30 mouse cellular contexts compared by ENCODE assay signal in genomic region chr8:106801261-106801660, GRCm38 (mm10).
DNase-seq lines count a peak whose midpoint lies in the region; ATAC-seq lines count a peak whose summit lies in the region.
"Had no signal": no experiment of that assay in that cellular context is flagged by ENCODE, and none has a peak within 500 bp of the region (broad histone marks: within the 10 kb centered on the region; RNA-seq: fewer than 3 reads in every experiment).

No protein-coding gene starts in this region.

- H3K9me3 ChIP-seq in heart, embryonic 10.5 days, result no peaks in the 10 kb centered on the region
- H3K9me3 ChIP-seq in kidney, embryonic 15.5 days (replicated peaks), result no peaks in the 10 kb centered on the region
- H3K9me3 ChIP-seq: forebrain, embryonic 15.5 days; heart, embryonic 15.5 days; hindbrain, embryonic 13.5 days had no signal

- H3K27ac ChIP-seq in heart, embryonic 10.5 days, result no peak overlapping the region
- peak overlapping the region; percentile 74 for H3K27ac ChIP-seq in kidney, embryonic 15.5 days
- H3K27ac ChIP-seq: embryonic facial prominence, embryonic 10.5 days; embryonic facial prominence, embryonic 13.5 days; forebrain, embryonic 12.5 days; forebrain, embryonic 15.5 days; heart, embryonic 15.5 days; hindbrain, embryonic 10.5 days; hindbrain, embryonic 13.5 days had no signal

- no peak overlapping the region for H3K4me2 ChIP-seq in kidney, embryonic 15.5 days
- H3K4me2 ChIP-seq: embryonic facial prominence, embryonic 13.5 days; forebrain, embryonic 12.5 days; forebrain, embryonic 15.5 days; heart, embryonic 11.5 days; heart, embryonic 15.5 days; hindbrain, embryonic 13.5 days had no signal

- no peaks in the 10 kb centered on the region for H3K4me1 ChIP-seq in heart, embryonic 10.5 days
- peaks cover 33% of the 10 kb centered on the region for H3K4me1 ChIP-seq in kidney, embryonic 15.5 days
- H3K4me1 ChIP-seq: forebrain, embryonic 12.5 days; forebrain, embryonic 15.5 days; heart, embryonic 15.5 days had no signal

- no peak overlapping the region for H3K4me3 ChIP-seq in heart, embryonic 10.5 days
- H3K4me3 ChIP-seq in kidney, embryonic 15.5 days (replicated peaks), result no peak overlapping the region
- H3K4me3 ChIP-seq: embryonic facial prominence, embryonic 10.5 days; embryonic facial prominence, embryonic 13.5 days; erythroblast, embryonic 14.5 days; forebrain, embryonic 12.5 days; forebrain, embryonic 15.5 days; heart, embryonic 15.5 days; hindbrain, embryonic 10.5 days; hindbrain, embryonic 13.5 days had no signal

- peak; percentile 95 for DNase-seq in heart, adult 11 months
- DNase-seq in heart, embryonic 10.5 days (ENCODE audit: low spot score), result no peak
- no peak for DNase-seq in kidney, adult 8-10 months
- DNase-seq in thymus, postnatal 14 days, result peak; percentile 6
- DNase-seq in thymus, postnatal 25 days, result no peak
- DNase-seq in adrenal gland, postnatal 14 days, result no peak
- DNase-seq: adrenal gland, postnatal 10 days; B cell, adult 2 months; cerebellum, adult 11-12 months; cerebellum, adult 8-10 months; cerebellum, postnatal 10 days; cerebellum, postnatal 36 days; embryo, embryonic 11 days; gastrocnemius, postnatal 10 days; heart, adult 18-20 months; heart, postnatal 10 days; heart, postnatal 36 days had no signal

- H3K27me3 ChIP-seq in heart, embryonic 10.5 days (ENCODE audit: insufficient read depth, poor library complexity, severe bottlenecking), result no peaks in the 10 kb centered on the region
- H3K27me3 ChIP-seq in kidney, embryonic 15.5 days, result no peaks in the 10 kb centered on the region
- H3K27me3 ChIP-seq: CH12.LX; embryonic facial prominence, embryonic 13.5 days; forebrain, embryonic 12.5 days; forebrain, embryonic 15.5 days; heart, embryonic 15.5 days; hindbrain, embryonic 13.5 days; Patski had no signal

- H3K9ac ChIP-seq in kidney, embryonic 15.5 days, result no peak overlapping the region
- H3K9ac ChIP-seq: embryonic facial prominence, embryonic 13.5 days; forebrain, embryonic 12.5 days; forebrain, embryonic 15.5 days; heart, embryonic 15.5 days; hindbrain, embryonic 13.5 days had no signal

- no peak for ATAC-seq in kidney, embryonic 15.5 days (replicated peaks; ENCODE audit: low FRiP score)
- ATAC-seq: forebrain, embryonic 15.5 days; hindbrain, embryonic 16.5 days; Patski had no signal

- H3K36me3 ChIP-seq in heart, embryonic 10.5 days, result peaks cover 7% of the 10 kb centered on the region; the same call in 1 of the 2 replicates
- peaks cover 4% of the 10 kb centered on the region; the same call in 1 of the 2 replicates for H3K36me3 ChIP-seq in kidney, embryonic 15.5 days
- H3K36me3 ChIP-seq: embryonic facial prominence, embryonic 13.5 days; forebrain, embryonic 12.5 days; forebrain, embryonic 15.5 days; hindbrain, embryonic 13.5 days had no signal

- WGBS in heart, embryonic 10.5 days, result 88% methylated on average over 11 of the region's 11 CpGs
- WGBS in kidney, embryonic 15.5 days, result 80% methylated on average over 11 of the region's 11 CpGs

Comparison
In these comparisons a context has a peak if more than half of its experiments do, and no peak if none do; other contexts are left out.
1. DNase-seq: peak in heart, adult 11 months (single experiment) and thymus, postnatal 14 days (single experiment); none in heart, embryonic 10.5 days (single experiment), kidney, adult 8-10 months (0 of 2), thymus, postnatal 25 days (single experiment) and adrenal gland, postnatal 14 days (single experiment).